Mouse (Mus musculus): ENCODE measurements around the gene Ccdc137. TPM values are rescaled to one million over a fixed set of nuclear protein-coding genes. Genes with fewer than 3 reads are reported as not detected.

Gene Ccdc137
- 19.8 TPM for polyA plus RNA-seq (2017; shearing (Covaris generic))

DNA sequence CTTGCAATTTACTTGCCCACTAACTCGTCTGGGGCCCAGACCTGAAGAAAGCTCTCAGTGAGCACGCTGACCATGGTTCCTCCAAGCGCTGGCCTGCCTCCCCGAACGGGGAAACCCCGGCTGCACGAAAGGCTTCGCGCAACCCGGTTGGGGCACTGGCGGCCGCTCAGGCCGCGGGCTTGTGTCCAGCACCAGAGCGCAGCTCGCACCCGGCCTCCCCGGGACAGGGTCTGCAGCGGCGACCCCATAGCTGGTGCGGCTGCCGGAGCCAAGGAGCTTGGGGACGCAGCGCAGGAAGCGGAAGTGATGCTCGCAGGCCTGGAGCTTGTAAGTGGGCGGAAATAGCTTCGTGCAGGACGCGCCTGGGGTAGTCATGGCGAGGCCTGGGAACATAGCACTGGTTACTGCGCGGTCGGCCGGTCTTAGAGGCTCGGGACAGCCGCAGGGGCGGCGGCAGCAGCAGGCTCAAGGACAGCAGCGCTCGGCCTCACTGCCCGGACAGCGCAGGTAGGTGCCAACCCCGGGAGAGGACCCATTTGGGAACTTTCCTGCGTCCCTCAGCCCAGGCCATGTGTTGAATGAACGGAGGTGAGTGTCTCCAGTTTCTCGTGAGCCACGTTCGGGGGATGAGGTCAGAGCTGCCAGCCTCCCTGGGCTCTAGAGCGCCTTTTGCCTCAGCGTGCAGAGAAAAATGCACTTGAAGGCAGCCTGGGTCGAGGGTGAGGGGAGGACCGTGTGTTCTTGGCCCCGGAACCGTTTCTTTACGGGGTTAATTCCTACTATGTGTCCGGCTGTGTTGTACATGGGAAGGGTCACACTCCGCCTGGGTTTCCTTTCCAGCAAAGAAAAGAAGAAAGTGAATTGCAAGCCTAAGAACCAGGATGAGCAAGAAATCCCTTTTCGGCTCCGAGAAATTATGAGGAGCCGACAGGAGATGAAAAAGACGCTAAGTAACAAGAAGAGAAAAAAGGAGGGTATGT, at the start of gene Ccdc137, which contains the start of gene Oxld1:
Gene Ccdc137 (plus strand): TSS at position 344 of the 980 bp plus-strand sequence.
Gene Oxld1 (minus strand): TSS at position 297 of the 980 bp plus-strand sequence.

DNA sequence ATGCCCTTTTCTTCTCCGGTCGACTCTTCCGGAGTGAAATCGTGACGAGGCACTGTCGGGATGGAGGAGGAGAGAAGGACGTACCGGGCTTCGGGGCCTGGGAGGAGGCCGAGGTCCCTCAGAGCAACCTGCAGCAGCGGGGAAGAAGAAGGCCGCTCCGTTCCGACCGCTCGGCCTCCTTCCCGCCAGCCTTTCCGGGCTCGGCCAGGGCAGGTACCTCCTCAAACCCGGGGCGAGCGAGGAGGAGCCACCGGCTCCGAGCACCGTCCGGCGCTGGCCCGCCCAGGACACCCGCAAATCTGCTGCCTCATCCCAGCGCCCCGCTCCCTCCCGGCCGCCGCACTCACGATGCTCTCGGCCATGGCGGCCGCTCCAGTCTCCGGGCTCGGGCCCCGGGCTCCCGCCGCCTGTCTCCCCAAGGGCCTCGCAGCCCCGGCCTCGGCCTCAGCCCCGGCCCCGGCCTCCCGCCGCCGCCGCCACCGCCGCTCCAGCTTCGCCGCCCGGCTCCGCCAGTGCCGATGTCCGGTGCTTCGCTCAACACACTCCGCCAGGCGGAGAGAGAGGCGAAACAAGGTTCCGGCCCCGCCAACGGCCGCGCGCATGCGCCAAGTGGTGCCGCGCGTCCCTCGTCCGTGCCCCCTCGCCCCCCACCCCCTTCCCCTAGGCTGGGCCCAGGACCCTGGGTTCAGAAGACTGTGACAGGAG, 20.6 kb upstream of the Ccdc137 start, which contains the start of gene Nploc4:
Gene Nploc4 (minus strand): TSS at position 557 of the 705 bp plus-strand sequence.

DNA sequence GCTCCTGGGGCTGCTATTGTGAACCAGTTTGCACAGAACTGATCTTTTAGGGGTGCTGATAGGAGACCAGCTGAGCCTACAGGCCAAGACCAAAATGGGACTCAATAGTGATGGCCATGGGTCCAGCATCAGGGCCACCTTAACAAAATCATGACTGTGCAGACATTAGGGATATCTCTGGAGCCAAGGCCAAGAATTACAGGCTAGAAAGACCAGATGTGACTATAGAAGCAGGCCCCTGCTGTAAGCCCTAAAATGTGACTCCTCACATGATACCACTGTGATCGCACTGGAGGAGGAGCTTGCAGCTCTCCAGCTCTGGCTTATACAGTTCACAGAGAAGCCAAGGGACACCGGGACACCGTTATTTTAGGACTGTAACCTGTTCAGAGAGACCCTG, 15.6 kb upstream of the Ccdc137 start, which contains the start of gene Tspan10:
Gene Tspan10 (plus strand): TSS at position 301 of the 400 bp plus-strand sequence.

DNA sequence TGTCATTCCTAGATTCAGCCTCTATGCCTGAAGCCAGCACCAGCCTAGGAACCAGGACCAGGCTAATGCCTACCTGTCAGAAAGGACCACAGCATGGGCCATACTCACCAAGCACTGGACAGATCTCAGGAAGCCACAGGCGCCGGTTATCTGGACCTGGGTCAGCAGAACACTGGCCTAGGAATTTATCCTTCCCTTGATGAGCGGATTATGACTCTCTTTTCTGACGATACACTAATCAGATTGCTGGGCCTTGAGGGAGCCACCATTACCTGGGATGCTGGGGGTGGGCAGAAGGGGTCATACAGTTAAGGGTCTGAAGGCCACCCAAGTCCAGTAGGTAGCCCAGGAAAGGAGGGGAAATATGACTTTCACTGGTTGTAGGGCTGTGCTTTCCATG, 4.6 kb upstream of the Ccdc137 start, which contains the start of gene Pde6g:
Gene Pde6g (minus strand): TSS at position 195 of the 400 bp plus-strand sequence.

DNA sequence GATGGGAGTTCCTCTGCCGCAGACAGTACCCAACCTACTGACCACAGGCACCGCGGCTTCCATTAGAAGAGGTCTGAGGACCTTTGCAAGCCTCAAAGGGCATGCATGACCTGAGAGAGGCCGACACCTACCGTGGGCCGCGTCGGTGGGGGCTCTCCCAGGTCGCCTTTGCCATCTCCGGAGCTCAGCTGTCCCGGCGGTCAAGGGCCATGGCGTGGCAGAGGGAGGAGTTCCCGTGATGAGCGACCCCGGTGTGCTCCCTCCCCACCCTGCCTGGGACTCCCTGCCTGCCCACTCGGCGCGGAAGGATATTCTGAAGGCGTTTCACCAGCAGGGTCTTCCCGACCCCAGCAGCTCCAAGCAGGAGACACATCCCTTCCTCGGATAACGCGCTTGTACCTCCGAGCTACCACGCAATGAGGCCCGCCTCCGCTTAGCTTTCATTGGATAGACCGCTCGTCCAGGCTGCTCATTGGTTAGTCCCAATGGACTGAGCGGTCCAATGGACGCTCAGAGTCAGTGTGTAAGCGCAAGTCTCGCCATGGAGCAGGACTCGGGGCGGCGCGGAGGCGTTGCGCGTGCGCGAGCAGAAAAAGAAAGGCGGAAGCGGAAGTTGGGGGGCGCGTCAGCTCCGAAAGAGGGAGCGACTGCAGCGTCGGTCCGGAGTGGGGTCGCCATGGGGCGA, 9.3 kb downstream of the Ccdc137 start, which contains the start of gene Arl16:
Gene Arl16 (minus strand): TSS at position 557 of the 685 bp plus-strand sequence.

DNA sequence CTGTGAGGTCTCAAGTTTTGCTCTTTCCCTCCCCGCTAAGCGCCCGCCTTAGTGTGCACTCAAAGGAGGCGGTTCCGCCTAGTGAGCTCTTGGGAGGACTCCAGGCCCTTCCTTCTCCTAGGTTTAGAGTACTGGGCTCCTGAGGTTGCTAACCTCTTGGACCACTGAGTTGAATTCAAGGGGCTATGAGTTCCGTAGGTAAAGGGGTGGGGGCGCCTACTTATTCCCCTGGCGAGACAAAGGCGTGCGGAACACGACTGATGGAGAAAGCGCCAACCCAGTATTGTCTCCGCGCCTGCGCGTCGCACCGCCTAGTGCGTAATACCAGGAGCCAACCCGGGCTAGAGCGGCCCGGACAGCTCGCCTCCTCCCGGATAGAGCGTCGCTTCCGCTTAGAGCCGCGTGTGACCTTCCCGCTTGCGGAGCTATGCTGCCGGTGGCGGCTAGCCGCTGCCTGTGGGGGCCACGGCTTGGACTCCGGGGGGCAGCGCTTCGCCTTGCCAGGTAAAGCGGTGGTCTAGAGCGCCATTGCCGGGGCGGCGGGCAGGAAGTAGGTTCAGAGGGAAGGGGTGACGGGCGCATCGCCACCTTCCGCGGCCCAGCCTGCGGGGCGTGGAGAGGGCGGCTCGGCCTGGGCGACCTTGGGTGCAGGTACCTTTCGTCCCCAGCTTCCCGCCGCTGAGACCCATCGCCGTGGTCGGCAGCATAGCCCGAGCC, 26.5 kb downstream of the Ccdc137 start, which contains the start of gene Mrpl12:
Gene Mrpl12 (plus strand): TSS at position 349 of the 717 bp plus-strand sequence.

DNA sequence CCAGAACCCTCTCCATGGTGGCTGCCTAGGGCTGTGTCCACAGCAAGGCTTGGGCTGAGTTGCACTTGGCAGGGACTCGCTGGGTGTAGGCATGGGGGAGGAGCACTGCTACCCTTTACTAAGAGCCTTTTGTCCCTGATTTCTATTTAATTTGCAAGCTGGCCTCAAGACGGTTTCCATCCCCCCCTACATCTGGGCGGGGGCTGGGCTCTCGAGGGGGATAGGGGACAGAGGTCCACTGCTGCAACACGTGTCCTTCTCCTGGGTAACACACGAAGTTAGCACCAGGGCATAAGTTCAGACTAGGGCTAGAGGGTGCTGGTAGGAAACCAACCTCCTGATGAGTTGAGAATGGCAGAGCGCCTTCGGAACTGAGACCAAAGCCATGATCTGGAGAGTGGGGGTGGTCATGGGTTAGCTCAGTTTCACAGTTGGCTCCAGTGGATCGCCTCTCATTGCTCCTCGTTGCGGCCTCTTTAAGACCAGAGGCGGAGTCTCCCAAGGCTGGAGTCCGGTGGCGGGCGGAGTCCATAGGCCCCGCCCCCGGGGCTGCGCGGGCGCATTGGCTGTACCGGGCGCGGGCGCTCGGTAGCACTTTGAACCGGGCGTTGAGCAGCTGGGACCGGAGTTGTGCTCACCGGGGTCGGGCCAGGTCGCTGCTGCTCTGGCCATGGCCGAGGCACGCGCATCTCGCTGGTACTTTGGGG, 33.6 kb downstream of the Ccdc137 start, which contains the start of gene Slc25a10:
Gene Slc25a10 (plus strand): TSS at position 524 of the 707 bp plus-strand sequence.

Other genes starting within 250 kb of the Ccdc137 start
- gene Bahcc1, start 225.2 kb upstream of the Ccdc137 start, polyA plus RNA-seq (2017; shearing (Covaris generic)), result 0.19 TPM
- 2,667 TPM for gene Actg1, start 109.6 kb upstream of the Ccdc137 start, polyA plus RNA-seq (2017; shearing (Covaris generic))
- not detected for gene Fscn2, start 96.6 kb upstream of the Ccdc137 start, polyA plus RNA-seq (2017; shearing (Covaris generic))
- 22.5 TPM for gene Faap100, start 79.4 kb upstream of the Ccdc137 start, polyA plus RNA-seq (2017; shearing (Covaris generic))
- gene Nploc4, start 20.4 kb upstream of the Ccdc137 start, polyA plus RNA-seq (2017; shearing (Covaris generic)), result 54.3 TPM
- gene Tspan10, start 15.5 kb upstream of the Ccdc137 start, polyA plus RNA-seq (2017; shearing (Covaris generic)), result not detected
- gene Pde6g, start 4.6 kb upstream of the Ccdc137 start, polyA plus RNA-seq (2017; shearing (Covaris generic)), result not detected
- 2.0 TPM for gene Oxld1, start within 50 bp of the Ccdc137 start, polyA plus RNA-seq (2017; shearing (Covaris generic))
- gene Arl16, start 9.5 kb downstream of the Ccdc137 start, polyA plus RNA-seq (2017; shearing (Covaris generic)), result 10.7 TPM
- 29.0 TPM for gene Mrpl12, start 26.5 kb downstream of the Ccdc137 start, polyA plus RNA-seq (2017; shearing (Covaris generic))
- gene Slc25a10, start 33.7 kb downstream of the Ccdc137 start, polyA plus RNA-seq (2017; shearing (Covaris generic)), result 9.9 TPM
- gene Gcgr, start 72.6 kb downstream of the Ccdc137 start, polyA plus RNA-seq (2017; shearing (Covaris generic)), result not detected
- gene Mcrip1, start 91.6 kb downstream of the Ccdc137 start, polyA plus RNA-seq (2017; shearing (Covaris generic)), result 63.3 TPM
- gene Ppp1r27, start 93.0 kb downstream of the Ccdc137 start, polyA plus RNA-seq (2017; shearing (Covaris generic)), result not detected
- 187 TPM for gene P4hb, start 115.1 kb downstream of the Ccdc137 start, polyA plus RNA-seq (2017; shearing (Covaris generic))
- 737 TPM for gene Arhgdia, start 123.5 kb downstream of the Ccdc137 start, polyA plus RNA-seq (2017; shearing (Covaris generic))
- gene Alyref, start 140.2 kb downstream of the Ccdc137 start, polyA plus RNA-seq (2017; shearing (Covaris generic)), result 275 TPM
- 80.0 TPM for gene Anapc11, start 140.3 kb downstream of the Ccdc137 start, polyA plus RNA-seq (2017; shearing (Covaris generic))
- gene Npb, start 150.4 kb downstream of the Ccdc137 start, polyA plus RNA-seq (2017; shearing (Covaris generic)), result not detected
- 159 TPM for gene Pcyt2, start 159.8 kb downstream of the Ccdc137 start, polyA plus RNA-seq (2017; shearing (Covaris generic))
- gene Sirt7, start 167.1 kb downstream of the Ccdc137 start, polyA plus RNA-seq (2017; shearing (Covaris generic)), result 158 TPM
- 52.8 TPM for gene Mafg, start 175.5 kb downstream of the Ccdc137 start, polyA plus RNA-seq (2017; shearing (Covaris generic))
- gene Pycr1, start 185.7 kb downstream of the Ccdc137 start, polyA plus RNA-seq (2017; shearing (Covaris generic)), result 0.24 TPM
- not detected for gene Myadml2, start 190.0 kb downstream of the Ccdc137 start, polyA plus RNA-seq (2017; shearing (Covaris generic))
- gene Notum, start 203.1 kb downstream of the Ccdc137 start, polyA plus RNA-seq (2017; shearing (Covaris generic)), result not detected
- gene Aspscr1, start 214.9 kb downstream of the Ccdc137 start, polyA plus RNA-seq (2017; shearing (Covaris generic)), result 103 TPM

All from effector memory CD4-positive, alpha-beta T cell, adult 5 months (primary cell).